Comparison of ENCODE assay signal across 31 mouse cellular contexts in genomic region chr4:88935316-88935715, GRCm38 (mm10). TPM values are rescaled to one million over a fixed set of nuclear protein-coding genes. Genes with fewer than 3 reads are reported as not detected.
DNase-seq lines count a peak whose midpoint lies in the region; ATAC-seq and TF ChIP-seq lines count a peak whose summit lies in the region.
"Had no signal": no experiment of that assay in that cellular context is flagged by ENCODE, and none has a peak within 500 bp of the region (broad histone marks: within the 10 kb centered on the region; RNA-seq: fewer than 3 reads in every experiment).

No protein-coding gene starts in this region.

- no peaks in the 10 kb centered on the region for H3K27me3 ChIP-seq in megakaryocyte, embryonic 14.5 days (replicated peaks)
- peaks cover 49% of the 10 kb centered on the region for H3K27me3 ChIP-seq in embryonic facial prominence, embryonic 14.5 days (replicated peaks; ENCODE audit: control insufficient read depth, insufficient read depth, low read length)
- peaks cover 13% of the 10 kb centered on the region for H3K27me3 ChIP-seq in intestine, embryonic 15.5 days (replicated peaks)
- no peaks in the 10 kb centered on the region; the same call in 1 of the 2 replicates for H3K27me3 ChIP-seq in stomach, postnatal 0 days (ENCODE audit: control insufficient read depth, insufficient read depth, low read length)
- H3K27me3 ChIP-seq in hindbrain, postnatal 0 days (ENCODE audit: insufficient read depth, low read length): peaks cover 14% of the 10 kb centered on the region; the same call in 1 of the 2 replicates

- H3K4me3 ChIP-seq in megakaryocyte, embryonic 14.5 days (replicated peaks): peak overlapping the region; percentile 83
- H3K4me3 ChIP-seq in embryonic facial prominence, embryonic 14.5 days (ENCODE audit: low read depth, low read length): peak overlapping the region; percentile 14; the same call in 1 of the 2 replicates
- 0 out of 2 replicates have a peak overlapping the region, but pooled peaks have one; percentile 0 for H3K4me3 ChIP-seq in intestine, embryonic 15.5 days (replicated peaks)
- H3K4me3 ChIP-seq in stomach, postnatal 0 days (ENCODE audit: low read depth, low read length): peak overlapping the region; percentile 8; the same call in 1 of the 2 replicates
- H3K4me3 ChIP-seq in hindbrain, postnatal 0 days (ENCODE audit: low read length): no peak overlapping the region
- H3K4me3 ChIP-seq: heart, embryonic 10.5 days; kidney, embryonic 15.5 days; midbrain, embryonic 10.5 days had no signal

- H3K9me3 ChIP-seq in megakaryocyte, embryonic 14.5 days: no peaks in the 10 kb centered on the region
- H3K9me3 ChIP-seq in embryonic facial prominence, embryonic 14.5 days (ENCODE audit: control insufficient read depth, low read length): no peaks in the 10 kb centered on the region
- H3K9me3 ChIP-seq in intestine, embryonic 15.5 days: no peaks in the 10 kb centered on the region
- no peaks in the 10 kb centered on the region for H3K9me3 ChIP-seq in stomach, postnatal 0 days (ENCODE audit: control insufficient read depth, low read length)
- no peaks in the 10 kb centered on the region for H3K9me3 ChIP-seq in hindbrain, postnatal 0 days (ENCODE audit: low read length)
- H3K9me3 ChIP-seq: heart, embryonic 10.5 days; kidney, embryonic 15.5 days; midbrain, embryonic 10.5 days had no signal

- peaks cover 25% of the 10 kb centered on the region for H3K4me1 ChIP-seq in megakaryocyte, embryonic 14.5 days
- H3K4me1 ChIP-seq in embryonic facial prominence, embryonic 14.5 days (ENCODE audit: control insufficient read depth, insufficient read depth, low read length): no peaks in the 10 kb centered on the region; the same call in 1 of the 2 replicates
- 0 out of 2 replicates have a peak, but pooled peaks cover 3% of the 10 kb centered on the region for H3K4me1 ChIP-seq in intestine, embryonic 15.5 days (replicated peaks)
- no peaks in the 10 kb centered on the region for H3K4me1 ChIP-seq in stomach, postnatal 0 days (replicated peaks; ENCODE audit: control insufficient read depth, insufficient read depth)
- no peaks in the 10 kb centered on the region for H3K4me1 ChIP-seq in hindbrain, postnatal 0 days (ENCODE audit: insufficient read depth, low read length)

- no peak for TF ChIP-seq EP300 in stomach, postnatal 0 days (optimal IDR thresholded peaks at IDR 0.05)

- peaks cover 8% of the 10 kb centered on the region for H3K36me3 ChIP-seq in megakaryocyte, embryonic 14.5 days (replicated peaks; ENCODE audit: low read length)
- no peaks in the 10 kb centered on the region for H3K36me3 ChIP-seq in embryonic facial prominence, embryonic 14.5 days (ENCODE audit: control insufficient read depth, insufficient read depth, low read length)
- no peaks in the 10 kb centered on the region for H3K36me3 ChIP-seq in intestine, embryonic 15.5 days
- H3K36me3 ChIP-seq in stomach, postnatal 0 days (ENCODE audit: control insufficient read depth, insufficient read depth, low read length): no peaks in the 10 kb centered on the region
- no peaks in the 10 kb centered on the region for H3K36me3 ChIP-seq in hindbrain, postnatal 0 days (ENCODE audit: insufficient read depth, low read length)
- H3K36me3 ChIP-seq: heart, embryonic 10.5 days; kidney, embryonic 15.5 days; midbrain, embryonic 10.5 days had no signal

- H3K4me2 ChIP-seq in embryonic facial prominence, embryonic 14.5 days (ENCODE audit: low read depth, low read length): peak overlapping the region; percentile 23
- H3K4me2 ChIP-seq in intestine, embryonic 15.5 days (replicated peaks): peak overlapping the region; percentile 39; the same call in 1 of the 2 replicates
- peak overlapping the region; percentile 27; the same call in 1 of the 2 replicates for H3K4me2 ChIP-seq in stomach, postnatal 0 days (replicated peaks; ENCODE audit: low read depth)
- no peak overlapping the region for H3K4me2 ChIP-seq in hindbrain, postnatal 0 days (ENCODE audit: low read depth, low read length)
- H3K4me2 ChIP-seq: kidney, embryonic 15.5 days; liver, embryonic 11.5 days; lung, embryonic 14.5 days had no signal

- 50% methylated on average over 7 of the region's 7 CpGs for WGBS in embryonic facial prominence, embryonic 14.5 days
- 62% methylated on average over 7 of the region's 7 CpGs for WGBS in intestine, embryonic 15.5 days
- WGBS in stomach, postnatal 0 days: 65% methylated on average over 7 of the region's 7 CpGs
- WGBS in hindbrain, postnatal 0 days: 72% methylated on average over 7 of the region's 7 CpGs

- TF ChIP-seq CTCF in stomach, postnatal 0 days (IDR thresholded peaks at IDR 0.05; ENCODE audit: low read depth): no peak
- TF ChIP-seq CTCF in hindbrain, postnatal 0 days (IDR thresholded peaks at IDR 0.05; ENCODE audit: low read depth): no peak

- no peak overlapping the region for H3K27ac ChIP-seq in embryonic facial prominence, embryonic 14.5 days (replicated peaks; ENCODE audit: low read depth, low read length)
- H3K27ac ChIP-seq in intestine, embryonic 15.5 days: peak overlapping the region; percentile 37; the same call in 1 of the 2 replicates
- H3K27ac ChIP-seq in stomach, postnatal 0 days (replicated peaks): no peak overlapping the region
- H3K27ac ChIP-seq in hindbrain, postnatal 0 days: no peak overlapping the region
- H3K27ac ChIP-seq: heart, embryonic 10.5 days; kidney, embryonic 15.5 days; midbrain, embryonic 10.5 days had no signal

- H3K9ac ChIP-seq in embryonic facial prominence, embryonic 14.5 days (ENCODE audit: low read depth, low read length): no peak overlapping the region
- H3K9ac ChIP-seq in intestine, embryonic 15.5 days: no peak overlapping the region
- no peak overlapping the region for H3K9ac ChIP-seq in stomach, postnatal 0 days (ENCODE audit: low read length)
- H3K9ac ChIP-seq in hindbrain, postnatal 0 days (replicated peaks; ENCODE audit: low read length): no peak overlapping the region
- H3K9ac ChIP-seq: kidney, embryonic 15.5 days; lung, embryonic 14.5 days had no signal

- no peak for ATAC-seq in megakaryocyte, adult 5-6 weeks (ENCODE audit: poor library complexity, severe bottlenecking)
- ATAC-seq in embryonic facial prominence, embryonic 14.5 days (ENCODE audit: low read depth): no peak
- no peak for ATAC-seq in intestine, embryonic 15.5 days
- ATAC-seq in stomach, postnatal 0 days (ENCODE audit: low FRiP score, low TSS enrichment): no peak
- no peak for ATAC-seq in hindbrain, postnatal 0 days
- ATAC-seq: activated CD4-positive, CD25-positive, alpha-beta regulatory T cell, adult 4 months; forebrain, embryonic 16.5 days; inflammation-experienced regulatory T-cells, adult 6 months had no signal

- no peak for DNase-seq in embryonic facial prominence, embryonic 14.5 days (ENCODE audit: low spot score)
- no peak for DNase-seq in stomach, postnatal 0 days (ENCODE audit: low spot score)
- DNase-seq in left cerebral cortex, adult 11 months (ENCODE audit: low spot score): no peak
- no peak for DNase-seq in hindbrain, postnatal 0 days (ENCODE audit: low spot score)
- DNase-seq in right cerebral cortex, postnatal 10 days (ENCODE audit: low spot score in 2 of 2): no peak
- DNase-seq: adrenal gland, postnatal 25 days; cerebellum, adult 11-12 months; cerebellum, postnatal 25 days; embryo, embryonic 11 days; gastrocnemius, postnatal 36 days; kidney, postnatal 4 days; lung, embryonic 14.5 days; lung, postnatal 36 days had no signal

RNA-seq across cellular contexts. Expression of gene Ifne, which starts 55.3 kb away (rescaled TPM):
- not detected in 2 replicates for polyA plus RNA-seq in megakaryocyte, embryonic 14.5 days (2012; ENCODE audit: insufficient read depth, low replicate concordance)
- total RNA-seq in megakaryocyte, adult 5-6 weeks (2015): not detected in 2 replicates
- not detected in 2 replicates for total RNA-seq in megakaryocyte, adult 5-6 weeks (2017)
- polyA plus RNA-seq in embryonic facial prominence, embryonic 14.5 days (2014; fragmentation: Nextera tagmentation; extraction: Ambion mirVana): not detected in 2 replicates
- not detected in 2 replicates for polyA plus RNA-seq in intestine, embryonic 15.5 days (2015; fragmentation: Nextera tagmentation; extraction: Ambion mirVana)
- polyA plus RNA-seq in stomach, postnatal 0 days (2015; fragmentation: Nextera tagmentation; extraction: Ambion mirVana): 0.85 and 1.1 TPM in 2 replicates
- total RNA-seq in hindbrain, postnatal 0 days (2014; rRNA removed): not detected in 2 replicates
- not detected in 2 replicates for polyA plus RNA-seq in hindbrain, postnatal 0 days (2015; fragmentation: Nextera tagmentation; extraction: Ambion mirVana)
- total RNA-seq: adrenal gland, postnatal 25 days; ES-E14; gastrocnemius, postnatal 36 days; layer of hippocampus, postnatal 10 days; left cerebral cortex, postnatal 36 days; midbrain, postnatal 0 days had no signal
- polyA plus RNA-seq: activated CD4-positive, CD25-positive, alpha-beta regulatory T cell, adult 4 months; forebrain, embryonic 16.5 days; heart, embryonic 10.5 days; heart, postnatal 0 days; hindbrain, embryonic 11.5 days; inflammation-experienced regulatory T-cells, adult 6 months; kidney, embryonic 15.5 days; liver, embryonic 11.5 days; lung, embryonic 14.5 days; midbrain, embryonic 10.5 days; midbrain, postnatal 0 days; stomach, embryonic 14.5 days; thymus, postnatal 0 days had no signal
